In the genomic region with DNA sequence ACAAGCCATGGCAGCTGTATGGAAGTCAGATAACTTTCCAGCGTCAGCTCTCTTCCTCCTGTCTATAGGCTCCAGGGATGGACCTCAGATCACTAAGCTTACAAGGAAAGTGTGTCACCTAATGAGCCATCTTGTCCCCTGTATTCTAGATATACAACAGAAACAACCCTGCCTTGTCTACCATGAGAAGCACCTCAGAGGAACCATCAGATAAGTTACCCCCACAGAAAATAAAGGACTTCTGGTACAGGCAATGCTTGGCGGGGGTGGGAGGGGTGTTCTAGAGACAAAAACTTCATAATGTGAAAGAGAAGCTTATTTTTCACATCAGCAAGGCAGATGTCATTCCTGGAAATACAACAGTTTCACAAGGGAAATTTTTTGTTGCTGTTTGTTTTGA, we compare ENCODE assay signal across 25 mouse cellular contexts. TPM values are rescaled to one million over a fixed set of nuclear protein-coding genes. Genes with fewer than 3 reads are reported as not detected.
"Had no signal": no experiment of that assay in that cellular context is flagged by ENCODE, and none has a peak within 500 bp of the region (broad histone marks: within the 10 kb centered on the region; RNA-seq: fewer than 3 reads in every experiment).

No protein-coding gene starts in this region.

- H3K9me3 ChIP-seq: embryonic facial prominence, embryonic 10.5 days; embryonic facial prominence, embryonic 12.5 days; embryonic facial prominence, embryonic 13.5 days; embryonic facial prominence, embryonic 15.5 days; forebrain, embryonic 10.5 days; forebrain, embryonic 12.5 days; forebrain, embryonic 13.5 days; forebrain, embryonic 15.5 days; heart, embryonic 10.5 days had no signal

- H3K4me1 ChIP-seq: forebrain, embryonic 12.5 days; forebrain, embryonic 13.5 days; forebrain, embryonic 15.5 days had no signal

- H3K27me3 ChIP-seq: embryonic facial prominence, embryonic 12.5 days; embryonic facial prominence, embryonic 13.5 days; embryonic facial prominence, embryonic 15.5 days; forebrain, embryonic 13.5 days; forebrain, embryonic 15.5 days had no signal

- DNase-seq: cerebellum, adult 9-10 months; cerebellum, adult 9-11 months; cerebellum, postnatal 10 days; cerebellum, postnatal 14 days; cerebellum, postnatal 25 days; cerebellum, postnatal 36 days; embryo, embryonic 11 days; forebrain, postnatal 0 days; gastrocnemius, adult 2 months; gastrocnemius, postnatal 10 days; gastrocnemius, postnatal 14 days; gastrocnemius, postnatal 25 days; heart, adult 11 months; heart, adult 18-20 months; heart, adult 2 months had no signal

- H3K27ac ChIP-seq: embryonic facial prominence, embryonic 10.5 days; embryonic facial prominence, embryonic 12.5 days; embryonic facial prominence, embryonic 15.5 days; forebrain, embryonic 10.5 days; forebrain, embryonic 12.5 days; forebrain, embryonic 13.5 days; forebrain, embryonic 15.5 days; gastrocnemius, adult 2 months; heart, adult 2 months; heart, embryonic 10.5 days had no signal

- H3K4me3 ChIP-seq: embryonic facial prominence, embryonic 10.5 days; embryonic facial prominence, embryonic 12.5 days; embryonic facial prominence, embryonic 13.5 days; embryonic facial prominence, embryonic 15.5 days; erythroblast, embryonic 14.5 days; forebrain, embryonic 10.5 days; forebrain, embryonic 12.5 days; forebrain, embryonic 13.5 days; forebrain, embryonic 15.5 days; gastrocnemius, adult 2 months; heart, adult 2 months; heart, embryonic 10.5 days had no signal

- H3K9ac ChIP-seq: embryonic facial prominence, embryonic 12.5 days; embryonic facial prominence, embryonic 13.5 days; embryonic facial prominence, embryonic 15.5 days; forebrain, embryonic 12.5 days; forebrain, embryonic 13.5 days; forebrain, embryonic 15.5 days; forebrain, postnatal 0 days had no signal

- H3K36me3 ChIP-seq: embryonic facial prominence, embryonic 10.5 days; embryonic facial prominence, embryonic 12.5 days; embryonic facial prominence, embryonic 13.5 days; embryonic facial prominence, embryonic 15.5 days; forebrain, embryonic 10.5 days; forebrain, embryonic 12.5 days; forebrain, embryonic 15.5 days; heart, embryonic 10.5 days had no signal

RNA-seq across cellular contexts. Expression of a gene that starts 29.8 kb away (rescaled TPM):
- total RNA-seq: forebrain, postnatal 0 days had no signal
- polyA plus RNA-seq: erythroblast, embryonic 14.5 days; forebrain, postnatal 0 days had no signal
